Mouse (Mus musculus): Measurements from ENCODE around the gene Gm17175.
"Not testable (repeated sequence)": the region's sequence is repeated elsewhere in the genome, so short reads cannot be mapped to it uniquely, and the experiment has no call there.

Gm17175 gene

DNA sequence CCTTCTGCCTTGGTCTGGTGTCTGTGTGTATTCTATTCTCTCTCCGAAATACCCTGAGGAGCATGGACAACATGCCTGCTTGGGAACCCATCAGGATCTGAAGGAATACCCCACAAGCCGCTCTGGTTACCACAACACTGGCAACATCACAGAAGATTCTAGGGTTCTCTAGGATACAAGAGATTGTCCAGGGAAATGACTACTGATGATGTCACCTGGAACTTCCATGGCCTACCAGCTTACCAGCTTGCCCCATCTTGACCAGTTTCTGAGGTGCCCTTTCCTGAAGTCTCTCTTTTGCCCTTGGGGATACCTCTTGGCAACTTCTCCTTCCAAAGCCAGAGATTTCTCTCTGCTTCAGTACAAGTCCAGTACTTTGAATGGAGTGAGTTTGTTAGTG, at the start of gene Gm17175:
Gene Gm17175, minus strand, starts transcription at position 101 of the 400 bp plus-strand sequence.
- DNase-seq, result not testable (repeated sequence)

DNA sequence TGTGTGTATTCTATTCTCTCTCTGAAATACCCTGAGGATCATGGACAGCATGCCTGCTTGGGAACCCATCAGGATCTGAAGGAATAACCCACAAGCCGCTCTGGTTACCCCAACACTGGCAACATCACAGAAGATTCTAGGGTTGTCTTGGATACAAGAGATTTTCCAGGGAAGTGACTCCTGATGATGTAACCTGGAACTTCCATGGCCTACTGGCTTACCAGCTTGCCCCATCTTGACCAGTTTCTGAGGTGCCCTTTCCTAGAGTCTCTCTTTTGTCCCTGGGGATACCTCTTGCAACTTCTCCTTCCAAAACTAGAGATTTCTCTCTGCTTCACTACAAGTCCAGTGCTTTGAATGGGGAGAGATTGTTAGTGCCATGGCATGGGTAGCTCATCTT, 37.3 kb upstream of the Gm17175 start, which contains the start of gene Gm17078:
Gene Gm17078, minus strand, starts transcription at position 101 of the 400 bp plus-strand sequence.
- DNase-seq, result no peak

DNA sequence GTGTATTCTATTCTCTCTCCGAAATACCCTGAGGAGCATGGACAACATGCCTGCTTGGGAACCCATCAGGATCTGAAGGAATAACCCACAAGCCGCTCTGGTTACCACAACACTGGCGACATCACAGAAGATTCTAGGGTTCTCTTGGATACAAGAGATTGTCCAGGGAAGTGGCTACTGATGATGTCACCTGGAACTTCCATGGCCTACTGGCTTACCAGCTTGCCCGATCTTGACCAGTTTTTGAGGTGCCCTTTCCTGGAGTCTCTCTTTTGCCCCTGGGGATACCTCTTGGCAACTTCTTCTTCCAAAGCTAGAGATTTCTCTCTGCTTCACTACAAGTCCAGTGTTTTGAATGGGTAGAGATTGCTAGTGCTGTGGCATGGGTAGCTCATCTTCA, 18.2 kb upstream of the Gm17175 start, which contains the start of gene Gm17174:
Gene Gm17174, minus strand, starts transcription at position 101 of the 400 bp plus-strand sequence.
- not testable (repeated sequence) for DNase-seq

DNA sequence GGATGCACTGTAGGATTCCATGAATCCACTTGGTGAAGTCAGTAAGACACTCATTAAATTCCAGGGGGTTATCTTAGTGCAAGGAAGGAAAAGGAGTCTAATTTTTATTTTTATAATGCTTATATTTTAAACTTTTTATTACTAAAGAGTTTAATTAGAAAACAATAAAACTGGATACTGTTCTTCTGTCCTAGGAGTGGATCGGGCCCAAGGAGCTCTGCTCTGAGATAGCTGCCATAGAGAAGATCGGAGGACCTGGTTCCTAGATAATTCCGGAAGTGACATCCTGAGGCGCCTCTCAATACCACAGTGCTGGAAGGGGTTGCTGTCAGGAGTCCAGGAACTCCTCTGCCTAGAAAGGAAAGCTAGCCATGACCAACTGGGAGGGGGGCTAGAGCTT, 21.4 kb downstream of the Gm17175 start, which contains the start of gene Gm5622:
Gene Gm5622, plus strand, starts transcription at position 301 of the 400 bp plus-strand sequence.
- DNase-seq, result no peak

Data from kidney, adult 11 months (tissue).